Mouse (Mus musculus): ENCODE data around the gene Mkrn3. TPM values are rescaled to one million over a fixed set of nuclear protein-coding genes. Genes with fewer than 3 reads are reported as not detected.

Gene Mkrn3
- total and polyA plus RNA-seq, 3 experiments = not detected

DNA sequence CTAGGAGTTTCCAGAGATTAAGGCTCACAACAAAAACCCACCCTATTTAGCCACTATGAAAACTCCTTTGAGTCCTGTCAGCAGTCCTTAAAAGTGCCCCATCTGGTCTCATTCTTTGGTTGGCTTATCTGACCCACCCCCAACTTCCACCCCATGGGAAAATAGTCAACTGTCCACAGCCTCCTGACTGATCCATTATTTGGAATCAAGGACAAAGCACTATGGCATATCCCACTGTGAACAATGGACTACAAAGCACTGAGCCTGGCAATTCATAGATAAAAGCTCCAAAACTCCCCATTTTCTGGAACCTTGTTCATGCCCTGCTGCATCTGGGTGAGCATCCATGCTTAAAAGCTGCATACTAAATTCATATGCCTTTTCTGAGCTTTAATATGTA is 3.8 kb downstream of the Mkrn3 start:
- Histone ChIP-seq H3K79me2 (ENCODE audit: control insufficient read depth, insufficient read depth, low read length, poor library complexity) (no peaks in the 10 kb centered on the region), H3K27me3 (ENCODE audit: control insufficient read depth in 1 of 2, insufficient read depth in 2 of 2, low read length in 2 of 2) (no peaks in the 10 kb centered on the region), H3K27ac (ENCODE audit: control insufficient read depth, low read depth, low read length) (no peak overlapping the region), H3K4me3 (ENCODE audit: control insufficient read depth in 1 of 2, insufficient read depth in 1 of 2, low read depth in 2 of 2, low read length in 2 of 2) (no peak overlapping the region), H3K36me3 (ENCODE audit: control insufficient read depth in 1 of 2, insufficient read depth in 2 of 2, low read length in 2 of 2) (no peaks in the 10 kb centered on the region), H3K4me1 (ENCODE audit: control insufficient read depth in 1 of 2, insufficient read depth in 2 of 2, low read length in 2 of 2) (no peaks in the 10 kb centered on the region), H3K9ac (ENCODE audit: control insufficient read depth, low read depth, low read length, poor library complexity, severe bottlenecking) (no peak overlapping the region), H3K9me3 (replicated peaks; ENCODE audit: insufficient read depth, low read length) (no peaks in the 10 kb centered on the region)
- TF ChIP-seq CHD1 (IDR thresholded peaks at IDR 0.05; ENCODE audit: low read depth, low read length) (no peak), MAZ (IDR thresholded peaks at IDR 0.05; ENCODE audit: low read depth, low read length) (no peak), SIN3A (IDR thresholded peaks at IDR 0.05; ENCODE audit: low read length) (no peak), NRF1 (IDR thresholded peaks at IDR 0.05; ENCODE audit: insufficient read depth, low read depth, low read length, poor library complexity, severe bottlenecking) (no peak), TAL1 (IDR thresholded peaks at IDR 0.05; ENCODE audit: low read length) (no peak)
- DNase-seq (ENCODE audit: low read depth, low spot score) = no peak

- TF ChIP-seq TCF12 (IDR thresholded peaks at IDR 0.05; ENCODE audit: low read depth, low read length) (no peak), JUND (IDR thresholded peaks at IDR 0.05; ENCODE audit: low read depth, low read length) (no peak), ZNF384 (IDR thresholded peaks at IDR 0.05; ENCODE audit: low read depth, low read length) (no peak), HCFC1 (IDR thresholded peaks at IDR 0.05; ENCODE audit: low read depth, low read length) (no peak), NELFE (IDR thresholded peaks at IDR 0.05; ENCODE audit: low read depth, low read length) (no peak), CTCF (IDR thresholded peaks at IDR 0.05 in 2 of 3, conservative IDR thresholded peaks at IDR 0.05 in 1 of 3; ENCODE audit: control insufficient read depth in 1 of 3, insufficient read depth in 1 of 3, low read depth in 2 of 3, low read length in 3 of 3, poor library complexity in 1 of 3, severe bottlenecking in 1 of 3) (no peak), USF1 (IDR thresholded peaks at IDR 0.05; ENCODE audit: low read depth, low read length) (no peak), TBP (IDR thresholded peaks at IDR 0.05; ENCODE audit: low read depth, low read length) (no peak), MXI1 (IDR thresholded peaks at IDR 0.05; ENCODE audit: low read depth, low read length) (no peak), E2F4 (IDR thresholded peaks at IDR 0.05; ENCODE audit: borderline replicate concordance, low read depth, low read length) (no peak), SIN3A (IDR thresholded peaks at IDR 0.05; ENCODE audit: low read length) (no peak), NRF1 (IDR thresholded peaks at IDR 0.05; ENCODE audit: insufficient read depth, low read depth, low read length, poor library complexity, severe bottlenecking) (no peak), SMC3 (IDR thresholded peaks at IDR 0.05; ENCODE audit: low read depth, low read length) (no peak), ELF1 (IDR thresholded peaks at IDR 0.05; ENCODE audit: low read depth, low read length) (no peak)
- H3K27ac ChIP-seq (ENCODE audit: control insufficient read depth, low read depth, low read length) = no peak overlapping the region
- no peak overlapping the region for H3K4me3 ChIP-seq (ENCODE audit: control insufficient read depth in 1 of 2, insufficient read depth in 1 of 2, low read depth in 2 of 2, low read length in 2 of 2)
Observed at GRCm38 (mm10) chr7:62415222-62415621, 4.7 kb downstream of the Mkrn3 start.

More at GRCm38 (mm10) chr7:62415222-62415621, 4.7 kb downstream of the Mkrn3 start:
- Histone ChIP-seq H3K9me3 (replicated peaks; ENCODE audit: insufficient read depth, low read length) (no peaks in the 10 kb centered on the region), H3K4me1 (ENCODE audit: control insufficient read depth in 1 of 2, insufficient read depth in 2 of 2, low read length in 2 of 2) (no peaks in the 10 kb centered on the region), H3K36me3 (ENCODE audit: control insufficient read depth in 1 of 2, insufficient read depth in 2 of 2, low read length in 2 of 2) (no peaks in the 10 kb centered on the region), H3K27me3 (ENCODE audit: control insufficient read depth in 1 of 2, insufficient read depth in 2 of 2, low read length in 2 of 2) (no peaks in the 10 kb centered on the region), H3K79me2 (ENCODE audit: control insufficient read depth, insufficient read depth, low read length, poor library complexity) (no peaks in the 10 kb centered on the region), H3K9ac (ENCODE audit: control insufficient read depth, low read depth, low read length, poor library complexity, severe bottlenecking) (no peak overlapping the region)
- DNase-seq (ENCODE audit: low read depth, low spot score) = no peak
